Mouse (Mus musculus) myocyte (in vitro differentiated cells): ENCODE results near the gene Gm44596. TPM values are rescaled to one million over a fixed set of nuclear protein-coding genes. Genes with fewer than 3 reads are reported as not detected.

Source experiments
- H3K27me3 ChIP-seq: one replicate; pipeline ENCODE4 v1.6.1; 2011; ENCODE audit not compliant: control insufficient read depth, insufficient read depth, insufficient read length
- H3K36me3 ChIP-seq: one replicate; pipeline ENCODE4 v1.6.1; 2011; ENCODE audit not compliant: control insufficient read depth, insufficient read depth
- H3K4me2 ChIP-seq: one replicate; pipeline ENCODE4 v1.6.1; 2011; ENCODE audit warnings: low read depth, control low read depth
- H3K4me3 ChIP-seq: one replicate; pipeline ENCODE4 v1.5.1; 2011; ENCODE audit warnings: mild to moderate bottlenecking, control low read depth, moderate library complexity
- H3K79me2 ChIP-seq: one replicate; pipeline ENCODE4 v1.6.1; 2011; ENCODE audit not compliant: control insufficient read depth, insufficient read depth
- H3ac ChIP-seq: one replicate; pipeline ENCODE4 v1.6.1; 2011; ENCODE audit not compliant: control insufficient read depth, insufficient read length
- CEBPB ChIP-seq: IDR thresholded peaks from 2 replicates; pipeline ENCODE4 v1.6.1; 2011; ENCODE audit warnings: mild to moderate bottlenecking, moderate library complexity; ENCODE audit not compliant: poor library complexity, insufficient read depth, severe bottlenecking
- MYOG ChIP-seq, 3 experiments: IDR thresholded peaks; one replicate each; pipeline ENCODE4 v1.6.1; 2011; ENCODE audit warnings: control low read depth in 2 of 3, low read depth in 2 of 3, mild to moderate bottlenecking in 2 of 3; ENCODE audit not compliant: insufficient read length in 2 of 3, control insufficient read depth in 1 of 3, insufficient read depth in 1 of 3
- POLR2AphosphoS2 ChIP-seq: IDR thresholded peaks from one replicate; pipeline ENCODE4 v1.6.1; 2011; ENCODE audit warnings: low read depth, control low read depth; ENCODE audit not compliant: insufficient read length
- REST ChIP-seq: IDR thresholded peaks from one replicate; pipeline ENCODE4 v1.6.1; 2011; ENCODE audit warnings: mild to moderate bottlenecking, control low read depth, moderate library complexity; ENCODE audit not compliant: insufficient read depth, insufficient read length
- TCF12 ChIP-seq: IDR thresholded peaks from one replicate; pipeline ENCODE4 v1.6.1; 2011; ENCODE audit warnings: mild to moderate bottlenecking, control low read depth; ENCODE audit not compliant: poor library complexity, insufficient read depth, severe bottlenecking
- USF1 ChIP-seq: IDR thresholded peaks from one replicate; pipeline ENCODE4 v1.6.1; 2011; ENCODE audit warnings: low read depth, mild to moderate bottlenecking, control low read depth, moderate library complexity
- polyA plus RNA-seq: library from polyadenylated mRNA; unstranded; fragments of >200 nt; fragmentation: generic; extraction: Trizol; gene quantifications from one replicate; pipeline ENCODE4 v1.2.1, GENCODE M21; 2012; ENCODE audit warnings: missing spikeins

Gm44596 gene
- polyA plus RNA-seq, 1 experiment: not detected

DNA sequence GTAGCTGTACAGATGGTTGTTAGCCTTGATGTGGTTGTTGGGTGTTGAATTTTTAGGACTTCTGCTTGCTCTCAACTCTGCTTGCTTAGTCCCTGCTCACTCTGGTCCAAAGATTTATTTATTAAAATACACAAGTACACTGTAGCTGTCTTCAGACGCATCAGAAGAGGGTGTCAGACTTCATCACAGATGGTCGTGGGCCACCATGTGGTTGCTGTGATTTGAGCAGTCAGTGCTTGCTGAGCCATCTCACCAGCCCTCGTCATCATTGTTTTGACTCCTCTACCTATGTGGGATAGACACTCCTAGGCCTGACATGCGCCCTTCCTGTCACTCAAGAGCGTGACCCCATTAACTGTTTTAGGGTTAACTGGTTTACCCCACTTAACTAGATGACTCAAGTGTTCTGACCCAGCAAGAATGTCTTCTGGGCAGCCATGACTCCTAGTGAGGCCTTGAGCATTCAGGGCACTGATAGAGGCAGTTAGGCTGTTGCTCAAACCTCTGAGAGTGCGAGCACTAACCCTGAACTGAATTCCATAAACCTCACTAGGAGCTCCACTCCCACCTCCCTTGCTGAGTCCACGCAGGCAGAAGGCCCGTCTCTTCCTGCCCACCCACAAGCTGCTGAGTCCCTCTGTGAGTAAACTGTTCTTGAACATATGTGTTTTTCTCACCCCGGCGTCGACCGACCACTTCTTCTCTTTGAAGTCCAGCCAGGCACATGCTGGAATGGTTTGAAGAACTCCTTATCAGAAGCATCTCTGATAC lies 80.7 kb downstream of the Gm44596 start:
- no peak overlapping the region for H3K4me3 ChIP-seq
- H3K79me2 ChIP-seq: no peaks in the 10 kb centered on the region
- TF ChIP-seq POLR2AphosphoS2: no peak
- TF ChIP-seq USF1: no peak
- TF ChIP-seq REST: no peak
- no peak for TF ChIP-seq TCF12
- no peak for TF ChIP-seq MYOG (IDR thresholded peaks at IDR 0.05; ENCODE audit: control insufficient read depth in 1 of 3, insufficient read depth in 1 of 3, insufficient read length in 2 of 3, low read depth in 2 of 3)
- TF ChIP-seq CEBPB: no peak
- H3K36me3 ChIP-seq: no peaks in the 10 kb centered on the region
- no peak overlapping the region for H3K4me2 ChIP-seq
- no peak overlapping the region for H3ac ChIP-seq
- no peaks in the 10 kb centered on the region for H3K27me3 ChIP-seq

Other genes with a start within 250 kb of the Gm44596 start
- 227 TPM for gene Tspan9, start 231.9 kb upstream of the Gm44596 start, polyA plus RNA-seq
- 70.9 TPM for gene Tead4, start 74.7 kb upstream of the Gm44596 start, polyA plus RNA-seq
- gene Tulp3, start 19.7 kb upstream of the Gm44596 start, polyA plus RNA-seq: 22.3 TPM
- 32.8 TPM for gene Rhno1, start 12.6 kb upstream of the Gm44596 start, polyA plus RNA-seq
- 22.5 TPM for gene Foxm1, start 12.5 kb upstream of the Gm44596 start, polyA plus RNA-seq
- gene Tex52, start within 50 bp of the Gm44596 start, polyA plus RNA-seq: 0.13 TPM
- gene Nrip2, start 23.8 kb downstream of the Gm44596 start, polyA plus RNA-seq: 1.1 TPM
- gene Itfg2, start 49.4 kb downstream of the Gm44596 start, polyA plus RNA-seq: 32.6 TPM
- 224 TPM for gene Fkbp4, start 63.2 kb downstream of the Gm44596 start, polyA plus RNA-seq
- not detected for gene Pzp, start 151.2 kb downstream of the Gm44596 start, polyA plus RNA-seq
- gene A2ml1, start 206.1 kb downstream of the Gm44596 start, polyA plus RNA-seq: not detected
- 0.29 TPM for gene Klrb1a, start 248.0 kb downstream of the Gm44596 start, polyA plus RNA-seq